Mouse (Mus musculus): ENCODE results near the gene Galnt17.
A peak's percentile ranks its signal among the peaks of the same experiment; 100 is the strongest.

Gene Galnt17

DNA sequence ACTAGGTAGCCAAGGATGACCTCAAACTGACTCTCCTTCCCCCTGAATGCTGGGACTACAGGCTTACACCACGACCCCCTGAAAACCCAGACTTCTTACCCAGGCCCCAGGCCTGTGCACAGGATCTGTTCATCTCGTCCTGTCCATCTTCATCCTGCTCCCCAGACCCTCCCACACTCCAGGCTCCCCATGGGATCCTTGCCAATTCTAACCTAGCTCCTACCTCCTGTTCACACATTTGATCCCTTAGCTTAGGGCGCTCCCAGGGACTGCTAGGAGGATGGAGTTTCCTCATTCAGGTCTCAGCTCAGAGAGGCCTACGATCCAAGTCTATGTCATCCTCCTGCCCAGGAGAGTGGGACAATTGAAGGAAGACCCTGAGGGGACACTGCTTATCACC, 292.2 kb downstream of the Galnt17 start:
- no peak for DNase-seq

GRCm38 (mm10) chr5:131015341-131015740, 293.0 kb downstream of the Galnt17 start:
- DNase-seq, result no peak

GRCm38 (mm10) chr5:131013816-131014215, 294.5 kb downstream of the Galnt17 start:
- DNase-seq, result no peak

- DNase-seq, result no peak
These were observed 295.2 kb downstream of the Galnt17 start for GRCm38 (mm10) chr5:131013101-131013500.

DNA sequence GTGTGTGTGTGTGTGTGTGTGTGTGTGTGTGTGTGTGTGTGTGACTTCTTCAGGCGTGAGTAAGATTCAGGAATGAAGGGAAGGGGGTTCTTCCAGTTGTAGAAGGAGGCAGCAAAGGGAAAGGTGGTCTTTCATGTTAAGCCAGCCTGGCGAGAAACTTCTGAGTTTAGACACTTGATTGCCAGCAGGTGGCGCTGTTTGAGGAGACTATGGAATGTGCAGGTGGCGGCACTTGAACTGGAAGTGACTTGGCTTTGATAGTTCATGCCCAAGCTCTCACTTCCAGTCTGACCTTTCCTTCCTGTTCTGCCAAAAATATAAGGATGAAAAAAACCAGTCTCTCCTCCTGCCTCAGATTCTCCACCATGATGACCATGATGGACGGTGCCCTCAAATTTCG, 298.8 kb downstream of the Galnt17 start:
- peak in 1 of 2 experiments; percentile 8 for DNase-seq

DNA sequence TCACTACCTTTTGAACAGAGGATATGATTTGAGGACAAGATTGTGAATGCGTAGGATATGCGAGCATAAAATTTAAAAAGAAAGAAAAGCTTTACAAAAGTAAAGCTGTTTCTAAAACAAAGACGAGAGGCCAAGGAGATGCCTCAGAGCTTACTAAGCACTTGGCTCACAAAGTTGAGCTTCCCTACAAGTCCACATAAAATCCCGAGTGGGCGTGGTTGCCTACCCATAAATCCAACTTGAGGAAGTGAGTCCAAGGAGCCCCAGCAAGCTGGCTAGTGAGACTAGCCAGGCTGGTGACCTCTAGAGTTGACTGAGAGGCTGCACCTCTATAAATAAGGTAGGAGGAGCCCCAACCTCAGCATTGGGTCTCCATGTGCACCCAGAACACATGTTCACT, 299.8 kb downstream of the Galnt17 start:
- DNase-seq, result no peak

DNA sequence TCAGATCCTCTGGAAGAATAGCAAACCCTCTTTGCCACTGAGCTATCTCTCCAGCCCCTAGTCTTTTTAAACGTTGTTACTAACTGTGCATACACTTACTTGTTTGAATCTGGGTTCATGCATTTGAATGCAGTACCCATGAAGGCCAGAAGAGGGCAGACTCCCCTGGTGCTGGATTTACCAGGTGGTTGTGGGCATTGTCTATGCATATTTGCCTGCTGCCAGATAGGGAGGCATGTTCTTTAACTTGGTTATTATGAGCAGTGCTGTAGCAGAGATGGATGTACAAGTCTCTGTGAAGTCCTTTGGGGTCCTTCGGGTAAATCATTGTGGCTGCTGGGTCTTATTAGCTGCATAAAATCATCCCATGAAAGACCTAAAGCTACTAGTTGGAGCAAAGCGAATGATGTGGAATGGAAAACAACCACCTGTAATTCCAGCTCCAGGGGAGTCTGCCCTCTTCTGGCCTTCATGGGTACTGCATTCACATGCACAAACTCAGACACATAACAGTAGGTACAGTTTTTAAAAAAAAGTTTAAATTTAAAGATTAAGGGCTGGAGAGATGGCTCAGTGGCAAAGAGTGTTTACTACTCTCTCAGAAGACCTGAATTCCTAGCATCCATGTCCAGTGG, 300.3 kb downstream of the Galnt17 start:
- peak; percentile 4 to 57 for DNase-seq

GRCm38 (mm10) chr5:131007198-131007597, 301.1 kb downstream of the Galnt17 start:
- no peak for DNase-seq

- no peak for DNase-seq
These were observed 301.8 kb downstream of the Galnt17 start for GRCm38 (mm10) chr5:131006524-131006923.

GRCm38 (mm10) chr5:131000572-131000971, 307.7 kb downstream of the Galnt17 start:
- no peak for DNase-seq

DNA sequence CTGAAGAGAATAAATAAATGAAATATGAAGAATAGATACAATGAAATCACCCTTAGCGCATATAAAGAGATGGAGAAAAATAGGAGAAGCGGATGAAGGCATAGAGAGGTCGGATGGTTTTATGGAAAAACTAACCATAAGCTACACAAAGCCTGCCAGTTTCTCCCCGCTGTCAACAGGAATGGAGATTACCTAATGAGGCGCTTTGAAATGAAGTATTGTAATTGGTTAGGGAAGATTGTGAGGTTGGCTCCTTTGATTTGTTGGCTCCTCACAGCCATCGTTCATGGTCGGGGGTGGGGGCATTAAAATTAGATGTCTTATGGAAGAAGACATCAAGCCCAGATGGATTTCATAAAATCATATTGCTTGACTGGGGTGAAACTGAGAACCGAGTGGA, 329.0 kb downstream of the Galnt17 start:
- DNase-seq, result no peak

DNA sequence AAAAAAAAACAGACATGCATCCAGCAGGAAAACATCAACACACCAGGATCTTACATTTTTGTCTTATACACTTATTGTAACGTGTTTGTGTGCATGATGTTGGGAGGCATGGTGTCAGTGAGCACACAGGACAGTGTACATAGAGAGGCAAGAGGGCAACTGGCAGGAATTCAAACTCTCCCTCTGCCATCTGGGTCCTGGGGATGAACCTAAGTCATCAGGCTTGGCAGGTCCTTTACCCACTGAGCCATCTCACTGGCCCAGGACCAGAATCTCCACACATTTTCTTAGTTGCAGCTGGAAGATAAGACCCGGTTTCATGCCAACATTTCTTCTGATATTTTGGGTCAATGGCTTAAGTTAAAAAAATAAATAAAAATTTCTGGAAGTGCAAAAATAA, 329.4 kb downstream of the Galnt17 start:
- no peak for DNase-seq

DNA sequence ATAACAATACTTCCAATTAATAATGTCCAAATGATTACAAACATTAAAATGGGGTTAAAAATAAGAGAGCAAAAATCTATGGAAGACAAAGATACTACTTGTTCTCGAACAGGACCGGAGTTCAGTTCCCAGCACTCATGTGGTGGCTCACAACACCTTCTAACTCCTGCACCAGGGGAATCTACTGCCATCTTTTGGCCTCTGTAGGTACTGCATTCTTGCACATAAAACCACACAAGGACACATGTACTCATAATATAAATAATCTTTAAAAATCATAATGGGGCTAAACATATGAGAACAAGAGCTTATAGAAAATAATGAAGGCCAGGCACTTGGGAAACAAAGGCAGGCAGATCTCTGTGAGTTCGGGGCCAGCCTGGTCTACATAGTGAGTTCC, 330.3 kb downstream of the Galnt17 start:
- DNase-seq, result no peak

DNA sequence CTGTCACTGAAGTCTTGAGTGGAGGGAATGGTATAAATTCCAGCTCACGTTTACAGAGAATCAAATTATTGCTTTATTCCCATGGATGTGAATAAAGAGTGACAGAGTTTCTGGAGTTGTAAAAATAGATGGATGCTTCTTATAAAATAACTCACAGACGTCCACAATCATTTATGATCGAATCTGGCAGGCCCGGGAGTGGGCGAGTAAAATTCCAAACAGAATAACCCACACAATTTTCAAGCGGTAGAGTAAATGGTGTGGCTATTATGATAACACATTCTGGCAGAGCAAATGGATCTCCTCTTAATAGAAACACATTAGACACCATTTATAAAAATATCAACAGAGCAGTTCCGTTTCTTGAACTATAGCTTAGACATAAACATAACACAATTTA, 355.9 kb downstream of the Galnt17 start:
- no peak for DNase-seq

DNA sequence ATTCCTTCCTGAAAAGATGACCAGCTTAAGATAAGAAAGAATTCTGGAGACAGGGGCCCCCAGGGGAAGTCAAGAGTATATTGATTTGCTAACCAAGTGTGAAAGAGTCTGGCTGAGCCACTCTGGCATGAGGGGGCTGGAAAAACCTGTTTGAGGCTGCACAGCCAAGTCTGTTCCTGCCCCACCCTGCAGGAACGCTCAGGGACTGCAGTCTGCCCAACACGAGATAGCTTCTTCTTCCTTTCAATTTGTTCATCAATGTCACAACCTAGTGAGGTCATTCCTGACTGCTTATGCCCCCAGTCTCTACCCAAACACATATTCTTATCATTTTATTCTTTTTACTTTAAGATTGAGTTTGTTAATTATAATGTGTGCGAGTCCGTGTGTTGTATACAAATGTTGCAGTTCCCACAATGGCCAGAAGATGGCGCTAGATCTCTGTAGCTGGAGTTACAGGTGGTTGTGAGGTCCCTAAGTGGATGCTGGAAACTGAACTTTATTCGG, 357.4 kb downstream of the Galnt17 start:
- no peak for DNase-seq

- DNase-seq, result no peak
These were observed 357.9 kb downstream of the Galnt17 start for GRCm38 (mm10) chr5:130950421-130950820.

DNA sequence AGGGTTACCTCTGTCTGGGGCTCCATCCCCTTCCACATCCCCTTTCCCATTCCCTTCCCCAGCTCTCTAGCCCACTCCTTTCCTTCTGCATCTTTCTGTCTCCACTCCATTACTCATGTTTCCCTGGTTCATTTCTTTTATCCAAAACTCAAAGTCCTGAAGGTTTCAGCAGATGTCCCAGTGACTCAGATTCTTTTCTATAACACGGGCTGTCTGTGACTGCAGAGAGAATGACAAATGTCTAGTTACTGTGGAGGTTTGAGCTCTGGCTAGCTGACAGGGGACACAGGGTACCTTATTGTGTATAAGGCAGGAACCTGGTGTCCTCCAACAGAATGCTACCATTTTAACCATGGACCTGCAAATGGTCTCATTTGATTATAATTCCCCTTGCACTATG, 358.6 kb downstream of the Galnt17 start:
- DNase-seq, result no peak

DNA sequence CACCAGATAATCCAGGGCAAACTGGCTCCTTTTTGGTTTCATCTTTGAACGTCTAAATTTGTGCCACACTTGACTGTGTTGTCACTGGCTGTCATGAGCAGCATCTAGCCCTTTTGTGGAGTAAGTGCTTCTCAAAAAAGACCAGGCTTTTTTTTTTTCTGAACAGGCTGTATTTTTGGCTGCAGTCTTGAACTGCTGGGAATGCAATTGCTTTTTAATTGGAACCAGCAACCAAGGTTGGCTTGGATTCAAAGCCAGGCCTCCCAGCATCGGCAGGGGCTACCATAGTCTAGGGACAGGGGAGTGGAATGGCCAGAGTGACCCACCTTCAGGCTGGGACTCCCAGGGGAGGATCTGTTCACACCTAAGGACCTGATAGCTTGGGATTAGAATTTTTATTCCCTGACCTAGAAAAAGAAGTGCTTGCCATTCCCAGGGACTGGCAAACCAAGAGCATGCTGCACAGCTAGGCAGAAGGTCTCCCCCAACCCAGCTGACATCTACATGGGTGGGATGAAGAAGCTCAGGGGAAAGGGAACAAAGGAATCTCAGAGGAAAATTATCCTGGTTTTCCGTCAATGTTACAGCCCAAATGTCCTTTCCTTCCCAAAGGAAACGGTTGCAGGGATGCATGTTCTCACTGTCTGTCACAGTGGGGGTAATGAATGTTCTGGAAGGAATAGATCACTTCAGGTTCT, 369.2 kb downstream of the Galnt17 start:
- DNase-seq, result no peak

GRCm38 (mm10) chr5:130938274-130938741, 370.0 kb downstream of the Galnt17 start:
- DNase-seq, result no peak

GRCm38 (mm10) chr5:130930999-130931398, 377.3 kb downstream of the Galnt17 start:
- DNase-seq, result no peak

DNA sequence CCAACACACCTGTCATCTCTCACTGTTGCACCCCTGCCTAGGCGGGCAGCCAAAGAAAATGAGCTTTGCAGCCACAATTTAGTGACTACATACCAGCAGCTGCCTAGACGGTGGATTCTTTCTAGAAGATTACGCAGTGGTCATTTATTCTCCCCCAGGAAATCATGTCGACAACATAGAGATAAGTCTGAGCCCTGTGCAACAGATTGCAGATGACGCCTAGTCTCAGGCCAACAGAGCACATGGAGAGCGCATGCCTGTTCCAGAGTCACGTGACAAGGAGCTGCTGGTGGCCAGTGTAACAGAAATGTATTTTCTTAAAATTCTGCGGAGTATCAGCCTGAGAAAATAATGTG, 380.5 kb downstream of the Galnt17 start:
- no peak for DNase-seq

GRCm38 (mm10) chr5:130927138-130927793, 381.0 kb downstream of the Galnt17 start:
- DNase-seq, result no peak

- no peak for DNase-seq
These were observed 382.6 kb downstream of the Galnt17 start for GRCm38 (mm10) chr5:130925681-130926080.

GRCm38 (mm10) chr5:130924245-130924827, 384.0 kb downstream of the Galnt17 start:
- peak; percentile 5 to 8 for DNase-seq
